Mouse (Mus musculus) liver, adult 2 months (tissue): ENCODE results near the gene Ptprn2.

Experiments
- CTCF ChIP-seq: fragments of 200-500 bp; IDR thresholded peaks from 2 replicates; pipeline ENCODE4 v1.5.1; 2011; ENCODE audit warnings: low read depth, low read length, control low read depth
- POLR2A ChIP-seq: fragments of 200-500 bp; IDR thresholded peaks from 2 replicates; pipeline ENCODE4 v1.6.1; 2011; ENCODE audit warnings: low read length, control low read depth; ENCODE audit not compliant: insufficient read depth; ENCODE audit errors: extremely low read depth

GRCm38 (mm10) chr12:117098295-117098694 lies 612.8 kb downstream of the Ptprn2 start:
- TF ChIP-seq POLR2A (no peak), CTCF (no peak)
